Mouse (Mus musculus): Measurements from ENCODE around the gene Hist1h1e.
"Not testable (repeated sequence)": the region's sequence is repeated elsewhere in the genome, so short reads cannot be mapped to it uniquely, and the experiment has no call there.

DNA sequence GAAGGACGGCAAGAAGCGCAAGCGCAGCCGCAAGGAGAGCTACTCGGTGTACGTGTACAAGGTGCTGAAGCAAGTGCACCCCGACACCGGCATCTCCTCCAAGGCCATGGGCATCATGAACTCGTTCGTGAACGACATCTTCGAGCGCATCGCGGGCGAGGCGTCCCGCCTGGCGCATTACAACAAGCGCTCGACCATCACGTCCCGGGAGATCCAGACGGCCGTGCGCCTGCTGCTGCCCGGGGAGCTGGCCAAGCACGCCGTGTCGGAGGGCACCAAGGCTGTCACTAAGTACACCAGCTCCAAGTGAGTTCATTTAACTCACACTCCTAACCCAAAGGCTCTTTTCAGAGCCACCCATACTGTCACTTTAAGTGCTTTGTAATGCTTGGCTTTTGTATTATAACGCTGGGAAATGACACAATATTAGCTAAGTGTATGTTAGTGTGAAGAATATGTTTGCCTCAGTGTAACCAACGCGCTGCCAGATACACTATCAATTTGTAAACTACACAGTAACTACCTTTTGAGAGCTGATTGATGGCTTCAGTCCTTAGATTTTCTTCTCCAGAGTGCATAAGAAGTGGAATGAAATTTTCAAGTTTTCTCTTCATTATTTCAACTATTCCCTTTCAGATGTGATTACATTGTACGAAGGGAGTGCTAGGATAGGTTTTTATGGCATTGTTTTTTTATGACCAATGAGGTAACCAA lies 50.7 kb downstream of the Hist1h1e start:
- not testable (repeated sequence) for TF ChIP-seq CTCF (IDR thresholded peaks at IDR 0.05; ENCODE audit: control insufficient read depth, insufficient read depth, insufficient read length); USF1 (IDR thresholded peaks at IDR 0.05; ENCODE audit: low read depth); CEBPB (IDR thresholded peaks at IDR 0.05; ENCODE audit: low read depth); MYOD1 (IDR thresholded peaks at IDR 0.05; ENCODE audit: control insufficient read depth, insufficient read length, low read depth); MAX (IDR thresholded peaks at IDR 0.05); MYOG (IDR thresholded peaks at IDR 0.05; ENCODE audit: control insufficient read depth, extremely low read depth, insufficient read length); FOSL1 (IDR thresholded peaks at IDR 0.05; ENCODE audit: insufficient read depth, low read length, poor library complexity, severe bottlenecking)

Data from C2C12 (cell line).